Mouse (Mus musculus) hematopoietic stem cell, adult 5-6 weeks (primary cell): ENCODE results near the gene Pla2g16. TPM values are rescaled to one million over a fixed set of nuclear protein-coding genes. Genes with fewer than 3 reads are reported as not detected.

ENCODE experiments used
- total RNA-seq: library from RNA; stranded (forward); fragments of 172-1452, 232-1000 nt; gene quantifications from 2 replicates; pipeline ENCODE4 v1.2.3, GENCODE M21; 2017

Pla2g16 gene
- total RNA-seq, 1 experiment from 2014 or later: 41.7 TPM

Other genes with a start within 250 kb of the Pla2g16 start
- 16.8 and 26.6 TPM in 2 replicates for gene Mark2, start 215.6 kb upstream of the Pla2g16 start, total RNA-seq
- 12.7 and 22.3 TPM in 2 replicates for gene Spindoc, start 174.5 kb upstream of the Pla2g16 start, total RNA-seq
- 8.1 and 12.4 TPM in 2 replicates for gene 2700081O15Rik, start 139.8 kb upstream of the Pla2g16 start, total RNA-seq
- gene Rtn3, start 74.2 kb upstream of the Pla2g16 start, total RNA-seq: 73.0 and 76.2 TPM in 2 replicates
- gene Atl3, start 63.4 kb upstream of the Pla2g16 start, total RNA-seq: 83.7 and 88.9 TPM in 2 replicates
- gene Lgals12, start 49.7 kb downstream of the Pla2g16 start, total RNA-seq: not detected in 2 replicates
- not detected in 2 replicates for gene Hrasls5, start 55.1 kb downstream of the Pla2g16 start, total RNA-seq
- gene Slc22a19, start 153.9 kb downstream of the Pla2g16 start, total RNA-seq: not detected in 2 replicates
- gene Slc22a26, start 245.2 kb downstream of the Pla2g16 start, total RNA-seq: not detected in 2 replicates